Mouse (Mus musculus) forebrain, embryonic 12.5 days (tissue): ENCODE data around the gene Nfia. TPM values are rescaled to one million over a fixed set of nuclear protein-coding genes. Genes with fewer than 3 reads are reported as not detected.
A peak's percentile ranks its signal among the peaks of the same experiment; 100 is the strongest.

Source experiments
- ATAC-seq: fragments of 200-750 bp; cut with Nextera tagmentation; 2 replicates; pipeline ENCODE4 v1.8.0; 2017; ENCODE audit warnings: moderate TSS enrichment; ENCODE audit not compliant: low FRiP score
- H3K27ac ChIP-seq: fragments of 300-500 bp; sonication (generic); 2 replicates; pipeline ENCODE4 v1.5.1; 2016; ENCODE audit warnings: mild to moderate bottlenecking
- H3K27me3 ChIP-seq: fragments of 300-500 bp; sonication (generic); 2 replicates; pipeline ENCODE4 v1.6.1; 2016; ENCODE audit warnings: mild to moderate bottlenecking
- H3K36me3 ChIP-seq: fragments of 300-500 bp; sonication (generic); replicated peaks from 2 replicates; pipeline ENCODE4 v1.6.1; 2016; ENCODE audit warnings: mild to moderate bottlenecking
- H3K4me1 ChIP-seq: fragments of 300-500 bp; sonication (generic); 2 replicates; pipeline ENCODE4 v1.6.1; 2016
- H3K4me2 ChIP-seq: fragments of 300-500 bp; sonication (generic); 2 replicates; pipeline ENCODE4 v1.6.1; 2016; ENCODE audit warnings: mild to moderate bottlenecking, moderate library complexity
- H3K4me3 ChIP-seq: fragments of 300-500 bp; sonication (generic); replicated peaks from 2 replicates; pipeline ENCODE4 v1.5.1; 2016; ENCODE audit warnings: mild to moderate bottlenecking
- H3K9ac ChIP-seq: fragments of 300-500 bp; sonication (generic); 2 replicates; pipeline ENCODE4 v1.6.1; 2016; ENCODE audit warnings: mild to moderate bottlenecking
- H3K9me3 ChIP-seq: fragments of 300-500 bp; sonication (generic); 2 replicates; pipeline ENCODE4 v1.6.1; 2016
- WGBS: fragments of 180-500 bp; shearing (Covaris S2); methylation state at CpG from one replicate; pipeline ENCODE4 v1.1.7; 2016; 5-methylcytosine and 5-hydroxymethylcytosine counted together
- polyA plus RNA-seq: library from polyadenylated mRNA; unstranded; fragments of >200 nt; fragmentation: Nextera tagmentation; extraction: Ambion mirVana; gene quantifications from 2 replicates; pipeline ENCODE4 v1.2.1, GENCODE M21; 2016

Nfia gene
- polyA plus RNA-seq, 1 experiment from 2014 or later: 62.1 TPM

- 19% methylated on average over 4 of the region's 4 CpGs for WGBS
- Histone ChIP-seq H3K4me3 (no peak overlapping the region), H3K27me3 (no peaks in the 10 kb centered on the region), H3K9me3 (no peaks in the 10 kb centered on the region), H3K4me2 (no peak overlapping the region), H3K9ac (no peak overlapping the region), H3K27ac (peak overlapping the region; percentile 46), H3K4me1 (peaks cover 49% of the 10 kb centered on the region), H3K36me3 (no peaks in the 10 kb centered on the region)
- ATAC-seq: no peak
Observed at GRCm38 (mm10) chr4:97825432-97825831, 52.9 kb downstream of the Nfia start.

- peak overlapping the region; percentile 46 for H3K27ac ChIP-seq
- WGBS: 43% methylated on average over 4 of the region's 4 CpGs
- no peak overlapping the region for H3K4me3 ChIP-seq
- H3K4me2 ChIP-seq: no peak overlapping the region
- no peak overlapping the region for H3K9ac ChIP-seq
- H3K4me1 ChIP-seq: peaks cover 49% of the 10 kb centered on the region
- H3K27me3 ChIP-seq: no peaks in the 10 kb centered on the region
- no peaks in the 10 kb centered on the region for H3K36me3 ChIP-seq
- H3K9me3 ChIP-seq: no peaks in the 10 kb centered on the region
- peak; percentile 49; the same call in 1 of the 2 replicates for ATAC-seq
Observed at GRCm38 (mm10) chr4:97825841-97826240, 53.3 kb downstream of the Nfia start.

- no peaks in the 10 kb centered on the region for H3K9me3 ChIP-seq
- no peaks in the 10 kb centered on the region for H3K27me3 ChIP-seq
- WGBS: 40% methylated on average over 6 of the region's 6 CpGs
- H3K9ac ChIP-seq: no peak overlapping the region
- H3K36me3 ChIP-seq: no peaks in the 10 kb centered on the region
- H3K4me2 ChIP-seq: 0 out of 2 replicates have a peak overlapping the region, but pooled peaks have one; percentile 2
- H3K4me1 ChIP-seq: peaks cover 49% of the 10 kb centered on the region
- peak overlapping the region; percentile 63 for H3K27ac ChIP-seq
- H3K4me3 ChIP-seq: no peak overlapping the region
- peak; percentile 28; the same call in 1 of the 2 replicates for ATAC-seq
Observed at GRCm38 (mm10) chr4:97827115-97827514, 54.6 kb downstream of the Nfia start.

GRCm38 (mm10) chr4:97828579-97828978 is 56.0 kb downstream of the Nfia start:
- Histone ChIP-seq H3K27ac (no peak overlapping the region), H3K9ac (no peak overlapping the region), H3K27me3 (no peaks in the 10 kb centered on the region), H3K4me2 (no peak overlapping the region), H3K36me3 (no peaks in the 10 kb centered on the region), H3K9me3 (no peaks in the 10 kb centered on the region), H3K4me3 (no peak overlapping the region), H3K4me1 (peaks cover 43% of the 10 kb centered on the region)
- ATAC-seq: no peak
- 33% methylated on average over 1 of the region's 1 CpGs for WGBS

GRCm38 (mm10) chr4:97829336-97830050 is 57.0 kb downstream of the Nfia start:
- Histone ChIP-seq H3K4me3 (no peak overlapping the region), H3K4me2 (no peak overlapping the region), H3K9ac (no peak overlapping the region), H3K27ac (no peak overlapping the region), H3K27me3 (no peaks in the 10 kb centered on the region), H3K36me3 (no peaks in the 10 kb centered on the region), H3K9me3 (no peaks in the 10 kb centered on the region), H3K4me1 (peaks cover 38% of the 10 kb centered on the region)
- 84% methylated on average over 11 of the region's 12 CpGs for WGBS
- ATAC-seq: no peak

- H3K36me3 ChIP-seq: no peaks in the 10 kb centered on the region
- H3K27ac ChIP-seq: no peak overlapping the region
- no peak overlapping the region for H3K4me3 ChIP-seq
- H3K9ac ChIP-seq: no peak overlapping the region
- peaks cover 31% of the 10 kb centered on the region for H3K4me1 ChIP-seq
- H3K27me3 ChIP-seq: no peaks in the 10 kb centered on the region; the same call in 1 of the 2 replicates
- H3K4me2 ChIP-seq: no peak overlapping the region
- no peak for ATAC-seq
- 67% methylated on average over 6 of the region's 6 CpGs for WGBS
- no peaks in the 10 kb centered on the region for H3K9me3 ChIP-seq
Observed at GRCm38 (mm10) chr4:97830051-97830853, 57.7 kb downstream of the Nfia start.

- 94% methylated on average over 16 of the region's 16 CpGs for WGBS
Observed at GRCm38 (mm10) chr4:97830935-97831608, 58.5 kb downstream of the Nfia start.

GRCm38 (mm10) chr4:97831611-97832278 is 59.2 kb downstream of the Nfia start:
- no peak for ATAC-seq
- WGBS: 92% methylated on average over 7 of the region's 7 CpGs
- H3K4me1 ChIP-seq: peaks cover 19% of the 10 kb centered on the region
- no peak overlapping the region for H3K4me3 ChIP-seq
- H3K36me3 ChIP-seq: no peaks in the 10 kb centered on the region
- H3K27me3 ChIP-seq: no peaks in the 10 kb centered on the region; the same call in 1 of the 2 replicates
- H3K4me2 ChIP-seq: no peak overlapping the region
- no peak overlapping the region for H3K27ac ChIP-seq
- no peaks in the 10 kb centered on the region for H3K9me3 ChIP-seq
- no peak overlapping the region for H3K9ac ChIP-seq

More at GRCm38 (mm10) chr4:97830935-97831608, 58.5 kb downstream of the Nfia start:
- Histone ChIP-seq H3K4me3 (no peak overlapping the region), H3K9ac (no peak overlapping the region), H3K27me3 (no peaks in the 10 kb centered on the region; the same call in 1 of the 2 replicates), H3K9me3 (no peaks in the 10 kb centered on the region), H3K4me1 (peaks cover 23% of the 10 kb centered on the region), H3K36me3 (no peaks in the 10 kb centered on the region), H3K4me2 (no peak overlapping the region), H3K27ac (no peak overlapping the region)
- no peak for ATAC-seq

GRCm38 (mm10) chr4:97832279-97832640 is 59.7 kb downstream of the Nfia start:
- Histone ChIP-seq H3K27me3 (no peaks in the 10 kb centered on the region; the same call in 1 of the 2 replicates), H3K9me3 (no peaks in the 10 kb centered on the region), H3K27ac (no peak overlapping the region), H3K36me3 (no peaks in the 10 kb centered on the region), H3K4me2 (no peak overlapping the region), H3K4me1 (peaks cover 17% of the 10 kb centered on the region), H3K9ac (no peak overlapping the region), H3K4me3 (no peak overlapping the region)
- 95% methylated on average over 4 of the region's 4 CpGs for WGBS
- no peak for ATAC-seq

- no peak for ATAC-seq
- Histone ChIP-seq H3K27ac (no peak overlapping the region), H3K36me3 (no peaks in the 10 kb centered on the region), H3K4me3 (no peak overlapping the region), H3K9ac (no peak overlapping the region), H3K27me3 (no peaks in the 10 kb centered on the region; the same call in 1 of the 2 replicates), H3K4me1 (peaks cover 46% of the 10 kb centered on the region), H3K9me3 (no peaks in the 10 kb centered on the region), H3K4me2 (no peak overlapping the region; the same call in 1 of the 2 replicates)
- WGBS: 43% methylated on average over 13 of the region's 13 CpGs
Observed at GRCm38 (mm10) chr4:97836812-97837211, 64.3 kb downstream of the Nfia start.

- Histone ChIP-seq H3K4me1 (peaks cover 49% of the 10 kb centered on the region), H3K9me3 (no peaks in the 10 kb centered on the region), H3K36me3 (no peaks in the 10 kb centered on the region), H3K27ac (no peak overlapping the region), H3K9ac (no peak overlapping the region), H3K27me3 (no peaks in the 10 kb centered on the region; the same call in 1 of the 2 replicates), H3K4me3 (no peak overlapping the region), H3K4me2 (no peak overlapping the region)
- ATAC-seq: no peak
- WGBS: 90% methylated on average over 3 of the region's 3 CpGs
Observed at GRCm38 (mm10) chr4:97837724-97838123, 65.2 kb downstream of the Nfia start.

GRCm38 (mm10) chr4:97838651-97839050 is 66.1 kb downstream of the Nfia start:
- 76% methylated on average over 3 of the region's 3 CpGs for WGBS
- peaks cover 58% of the 10 kb centered on the region for H3K4me1 ChIP-seq

More at GRCm38 (mm10) chr4:97838651-97839050, 66.1 kb downstream of the Nfia start:
- Histone ChIP-seq H3K27ac (no peak overlapping the region), H3K36me3 (no peaks in the 10 kb centered on the region), H3K9me3 (no peaks in the 10 kb centered on the region), H3K27me3 (no peaks in the 10 kb centered on the region; the same call in 1 of the 2 replicates), H3K9ac (no peak overlapping the region), H3K4me2 (no peak overlapping the region), H3K4me3 (no peak overlapping the region)
- no peak for ATAC-seq
